Mouse (Mus musculus) forebrain, embryonic 15.5 days (tissue): ENCODE results near the gene Nim1k. TPM values are rescaled to one million over a fixed set of nuclear protein-coding genes. Genes with fewer than 3 reads are reported as not detected.

Experiments used
- ATAC-seq: fragments of 200-750 bp; cut with Nextera tagmentation; replicated peaks from 2 replicates; pipeline ENCODE4 v1.8.0; 2017; ENCODE audit warnings: mild to moderate bottlenecking, moderate TSS enrichment, moderate library complexity
- H3K27ac ChIP-seq: fragments of 300-500 bp; sonication (generic); replicated peaks from 2 replicates; pipeline ENCODE4 v1.5.1; 2015; ENCODE audit warnings: mild to moderate bottlenecking, inconsistent platforms
- H3K27me3 ChIP-seq: fragments of 300-500 bp; sonication (generic); 2 replicates; pipeline ENCODE4 v1.6.1; 2015; ENCODE audit warnings: inconsistent platforms
- H3K36me3 ChIP-seq: fragments of 300-500 bp; sonication (generic); 2 replicates; pipeline ENCODE4 v1.6.1; 2015; ENCODE audit warnings: mild to moderate bottlenecking, inconsistent platforms
- H3K4me1 ChIP-seq: fragments of 300-500 bp; sonication (generic); 2 replicates; pipeline ENCODE4 v1.6.1; 2015; ENCODE audit warnings: inconsistent platforms
- H3K4me2 ChIP-seq: fragments of 300-500 bp; sonication (generic); replicated peaks from 2 replicates; pipeline ENCODE4 v1.6.1; 2015; ENCODE audit warnings: mild to moderate bottlenecking, inconsistent platforms
- H3K4me3 ChIP-seq: fragments of 300-500 bp; sonication (generic); 2 replicates; pipeline ENCODE4 v1.5.1; 2015; ENCODE audit warnings: mild to moderate bottlenecking, inconsistent platforms
- H3K9ac ChIP-seq: fragments of 300-500 bp; sonication (generic); replicated peaks from 2 replicates; pipeline ENCODE4 v1.6.1; 2015; ENCODE audit warnings: mild to moderate bottlenecking, inconsistent platforms
- H3K9me3 ChIP-seq: fragments of 300-500 bp; sonication (generic); 2 replicates; pipeline ENCODE4 v1.6.1; 2016; ENCODE audit warnings: inconsistent platforms
- WGBS: fragments of 180-500 bp; shearing (Covaris S2); methylation state at CpG from one replicate; pipeline ENCODE4 v1.1.7; 2015; ENCODE audit warnings: mixed read lengths; 5-methylcytosine and 5-hydroxymethylcytosine counted together
- polyA plus RNA-seq: library from polyadenylated mRNA; unstranded; fragments of >200 nt; fragmentation: Nextera tagmentation; extraction: Ambion mirVana; gene quantifications from 2 replicates; pipeline ENCODE4 v1.2.1, GENCODE M21; 2015

Nim1k gene
- polyA plus RNA-seq, 1 experiment from 2014 or later, result 7.3 TPM

DNA sequence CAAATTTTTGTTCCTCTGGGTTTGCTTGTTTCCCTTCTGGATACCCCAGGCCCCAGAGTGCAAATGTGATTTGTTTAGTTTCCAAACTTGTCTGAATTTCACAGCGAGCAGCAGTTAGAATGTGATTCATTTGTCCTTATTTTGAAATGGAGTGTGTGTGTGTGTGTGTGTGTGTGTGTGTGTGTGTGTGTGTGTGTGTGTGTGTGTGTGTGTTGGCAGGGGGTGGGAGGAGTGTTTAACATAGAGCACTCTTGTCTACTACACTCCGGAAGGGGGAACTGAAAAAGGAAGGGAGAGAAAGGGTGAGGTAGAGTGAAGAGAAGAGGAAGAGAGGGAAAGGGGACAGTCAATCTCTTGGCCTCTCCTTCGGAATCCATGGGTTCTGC, 1.1 kb downstream of the Nim1k start:
- Histone ChIP-seq H3K27me3 (no peaks in the 10 kb centered on the region), H3K4me1 (peaks cover 30% of the 10 kb centered on the region), H3K27ac (peak overlapping the region; percentile 85), H3K9ac (0 out of 2 replicates have a peak overlapping the region, but pooled peaks have one; percentile 76), H3K4me3 (peak overlapping the region; percentile 64), H3K9me3 (no peaks in the 10 kb centered on the region), H3K36me3 (0 out of 2 replicates have a peak, but pooled peaks cover 4% of the 10 kb centered on the region), H3K4me2 (peak overlapping the region; percentile 86)
- 8% methylated on average over 3 of the region's 3 CpGs for WGBS
- ATAC-seq, result 0 out of 2 replicates have a peak, but pooled peaks have one; percentile 14

DNA sequence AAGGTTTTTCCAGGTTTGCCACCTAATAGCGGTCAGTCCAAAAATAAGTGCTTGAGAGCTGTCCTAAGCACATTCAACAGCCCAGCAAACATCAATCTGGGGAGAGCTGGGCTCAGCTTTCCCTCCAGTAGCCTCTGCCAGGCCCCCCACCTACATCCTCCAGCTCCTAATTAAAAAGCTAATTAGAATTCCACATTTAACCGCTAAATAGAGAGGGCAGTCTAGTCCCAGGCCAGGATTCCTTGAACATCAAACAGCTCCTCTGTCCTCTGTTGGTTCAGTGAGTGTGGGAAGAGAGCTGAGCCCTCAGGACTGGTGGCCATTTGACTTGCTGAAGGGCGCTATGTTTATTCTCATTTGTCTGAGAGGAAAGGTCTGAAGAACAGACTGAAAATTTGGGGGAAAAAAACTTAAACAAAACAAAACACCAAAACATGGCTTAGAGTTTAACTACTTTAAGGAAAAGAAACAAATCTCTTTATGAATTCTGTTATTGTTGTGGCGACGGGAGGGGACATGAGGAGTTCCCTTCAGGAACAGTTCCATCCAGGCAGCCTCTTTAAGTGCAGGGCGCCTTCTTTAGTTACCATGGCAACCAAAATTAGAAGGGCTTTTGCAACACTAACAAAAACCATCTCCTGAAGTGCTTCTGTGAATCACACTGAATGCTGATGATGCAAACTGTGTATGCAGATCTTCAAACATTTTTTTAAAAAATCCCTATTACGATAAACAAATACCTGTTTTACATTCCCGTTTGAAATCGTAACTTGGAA, 1.6 kb downstream of the Nim1k start:
- peak overlapping the region; percentile 86; the same call in 1 of the 2 replicates for H3K4me2 ChIP-seq
- H3K4me3 ChIP-seq, result peak overlapping the region; percentile 64
- H3K4me1 ChIP-seq, result peaks cover 30% of the 10 kb centered on the region
- peak; percentile 57 for ATAC-seq
- H3K27ac ChIP-seq, result peak overlapping the region; percentile 85
- H3K9me3 ChIP-seq, result no peaks in the 10 kb centered on the region
- no peaks in the 10 kb centered on the region for H3K27me3 ChIP-seq
- no peak overlapping the region for H3K9ac ChIP-seq
- WGBS, result 10% methylated on average over 9 of the region's 9 CpGs
- no peaks in the 10 kb centered on the region for H3K36me3 ChIP-seq

DNA sequence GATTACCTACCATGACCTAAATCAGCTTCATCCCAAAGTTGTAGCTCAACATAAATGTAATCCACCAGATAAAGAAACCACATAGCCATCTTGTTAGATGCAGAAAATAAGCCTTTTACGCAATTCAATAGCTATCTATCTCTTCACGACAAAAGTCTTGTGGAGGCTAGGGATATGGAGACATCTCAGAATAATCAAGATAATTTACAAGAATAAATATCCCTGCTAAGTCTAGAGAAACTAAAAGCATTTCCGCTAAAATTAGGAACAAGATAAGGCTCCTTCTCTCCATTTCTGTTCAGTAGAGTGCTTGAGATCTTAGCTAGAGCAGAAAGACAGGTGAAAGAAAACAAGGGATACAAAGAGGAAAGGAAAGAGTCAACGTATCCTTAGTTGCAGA, 8.8 kb downstream of the Nim1k start:
- no peaks in the 10 kb centered on the region for H3K27me3 ChIP-seq
- H3K27ac ChIP-seq, result no peak overlapping the region
- ATAC-seq, result no peak
- H3K9me3 ChIP-seq, result no peaks in the 10 kb centered on the region
- peaks cover 2% of the 10 kb centered on the region for H3K4me1 ChIP-seq
- H3K4me3 ChIP-seq, result no peak overlapping the region
- H3K4me2 ChIP-seq, result no peak overlapping the region
- H3K36me3 ChIP-seq, result no peaks in the 10 kb centered on the region
- no peak overlapping the region for H3K9ac ChIP-seq
- WGBS, result 89% methylated on average over 4 of the region's 4 CpGs

DNA sequence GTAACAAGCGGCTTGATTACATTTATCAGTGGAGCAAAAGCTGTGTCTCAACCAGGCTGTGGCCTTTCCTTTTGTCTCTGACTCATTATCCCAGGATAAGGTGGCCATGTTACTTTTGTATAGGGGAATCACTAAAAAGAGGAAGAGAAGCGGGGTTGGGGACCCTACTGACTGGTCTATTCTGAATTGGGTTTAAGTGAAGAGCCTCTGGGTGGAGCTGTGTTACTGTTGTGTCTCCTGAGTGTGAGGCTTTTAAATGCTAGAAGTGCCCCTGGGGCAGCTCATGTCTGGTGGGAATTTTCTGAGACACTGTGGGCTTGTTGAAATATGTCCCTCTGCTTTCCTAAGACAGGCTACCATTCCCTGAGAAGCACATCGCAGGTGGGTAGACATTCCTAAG, 12.2 kb downstream of the Nim1k start:
- no peak for ATAC-seq
- H3K9ac ChIP-seq, result no peak overlapping the region
- 64% methylated on average over 3 of the region's 3 CpGs for WGBS

DNA sequence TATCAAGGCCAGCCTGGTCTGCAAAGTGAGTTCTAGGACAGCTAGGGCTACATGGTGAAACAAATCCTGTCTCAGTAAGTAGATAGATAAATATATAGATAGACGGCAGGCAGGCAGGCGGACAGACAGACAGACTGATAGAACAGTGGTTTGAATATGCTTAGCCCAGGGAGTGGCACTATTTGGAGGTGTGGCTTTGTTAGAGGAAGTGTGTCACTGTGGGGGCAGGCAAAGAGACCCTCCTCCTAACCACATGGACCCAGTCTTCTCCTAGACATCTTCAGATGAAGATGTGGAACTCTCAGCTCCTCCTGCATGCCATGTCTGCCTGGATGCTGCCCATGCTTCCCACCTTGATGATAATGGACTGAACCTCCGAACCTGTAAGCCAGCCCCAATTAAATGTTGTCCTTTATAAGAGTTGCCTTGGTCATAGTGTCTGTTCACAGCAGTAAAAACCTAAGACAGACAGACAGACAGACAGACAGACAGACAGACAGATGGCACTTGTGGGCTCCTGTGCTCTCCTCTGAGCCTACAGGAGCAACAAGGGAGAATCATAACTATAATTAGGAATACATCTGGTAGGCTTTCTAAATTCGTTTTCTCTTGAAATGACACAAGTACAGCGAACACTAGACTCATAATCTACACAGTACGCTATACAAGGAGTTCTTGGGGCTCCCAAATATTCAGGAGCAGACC, 12.8 kb downstream of the Nim1k start:
- H3K27ac ChIP-seq, result no peak overlapping the region
- no peaks in the 10 kb centered on the region for H3K9me3 ChIP-seq
- H3K4me2 ChIP-seq, result no peak overlapping the region
- no peaks in the 10 kb centered on the region for H3K27me3 ChIP-seq
- H3K36me3 ChIP-seq, result no peaks in the 10 kb centered on the region
- ATAC-seq, result no peak
- no peak overlapping the region for H3K4me3 ChIP-seq
- peaks cover 12% of the 10 kb centered on the region for H3K4me1 ChIP-seq
- no peak overlapping the region for H3K9ac ChIP-seq
- WGBS, result 84% methylated on average over 6 of the region's 6 CpGs

More for the DNA sequence above, 12.2 kb downstream of the Nim1k start:
- no peaks in the 10 kb centered on the region for H3K27me3 ChIP-seq
- H3K4me2 ChIP-seq, result no peak overlapping the region
- no peaks in the 10 kb centered on the region for H3K36me3 ChIP-seq
- H3K9me3 ChIP-seq, result no peaks in the 10 kb centered on the region
- no peak overlapping the region for H3K4me3 ChIP-seq
- H3K4me1 ChIP-seq, result peaks cover 12% of the 10 kb centered on the region
- no peak overlapping the region for H3K27ac ChIP-seq

DNA sequence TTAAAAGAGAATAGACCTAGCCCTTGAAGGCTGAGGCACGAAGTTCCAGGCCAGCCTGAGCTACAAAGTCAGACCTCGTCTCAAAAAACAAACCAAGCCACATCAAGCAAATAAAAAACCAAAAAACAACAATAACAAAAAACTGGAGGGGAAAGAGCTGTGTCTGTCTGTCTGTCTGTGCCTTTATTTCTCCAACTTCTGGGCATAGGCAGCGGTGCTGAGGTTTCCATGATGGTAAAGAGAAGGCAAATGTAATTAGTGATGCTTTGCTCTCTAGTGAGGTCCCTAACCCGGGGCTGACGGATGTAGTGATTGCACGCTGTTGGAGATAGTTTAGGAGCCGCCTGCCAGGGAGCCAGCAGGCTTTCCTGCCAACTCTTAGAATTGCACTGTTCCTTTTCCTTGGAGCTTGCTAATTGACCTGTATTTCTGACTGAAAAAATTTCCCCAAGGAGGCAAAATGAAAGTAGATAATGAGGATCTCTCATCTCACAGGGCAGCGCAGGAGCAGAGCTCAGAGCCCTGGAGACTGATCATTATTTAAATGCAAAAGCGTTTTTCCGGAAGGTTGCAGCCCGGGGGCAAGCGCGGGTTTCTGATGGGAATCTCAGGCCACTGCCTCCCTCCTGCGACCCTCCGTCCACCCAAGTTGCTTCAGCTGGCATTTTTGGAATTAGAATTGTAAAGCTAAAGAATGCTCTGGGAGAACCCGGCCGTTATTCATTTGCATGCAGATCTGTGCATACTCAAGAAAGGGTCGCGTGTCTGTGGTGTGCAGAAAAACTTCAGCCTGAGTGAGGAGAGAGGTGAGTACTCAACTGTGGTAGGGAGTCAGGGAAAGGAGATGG, 14.1 kb downstream of the Nim1k start:
- peak overlapping the region; percentile 68; the same call in 1 of the 2 replicates for H3K27ac ChIP-seq
- H3K4me1 ChIP-seq, result peaks cover 12% of the 10 kb centered on the region
- no peaks in the 10 kb centered on the region for H3K36me3 ChIP-seq
- H3K4me2 ChIP-seq, result peak overlapping the region; percentile 49
- H3K4me3 ChIP-seq, result peak overlapping the region; percentile 26
- 1% methylated on average over 19 of the region's 19 CpGs for WGBS
- no peaks in the 10 kb centered on the region for H3K9me3 ChIP-seq
- peak; percentile 75 for ATAC-seq
- no peaks in the 10 kb centered on the region for H3K27me3 ChIP-seq
- peak overlapping the region; percentile 31; the same call in 1 of the 2 replicates for H3K9ac ChIP-seq

DNA sequence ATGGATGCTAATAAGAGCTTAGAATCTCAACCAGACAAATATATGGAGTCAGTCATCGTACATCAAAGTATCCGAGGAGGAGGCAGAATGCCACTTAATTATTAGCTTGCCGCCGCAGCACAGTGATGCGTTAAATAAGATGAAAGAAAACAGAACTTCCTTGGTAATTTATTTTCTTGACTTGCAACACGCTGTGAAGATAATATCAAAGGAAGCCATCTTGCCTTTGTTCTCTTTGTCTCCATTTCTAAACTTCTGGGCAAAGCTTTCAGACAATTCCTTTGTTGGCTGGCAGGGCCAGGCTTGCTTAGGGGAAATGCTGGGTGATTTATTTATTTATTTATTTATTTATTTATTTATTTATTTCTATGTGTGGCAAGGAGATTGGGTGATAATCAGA, 24.2 kb downstream of the Nim1k start:
- H3K4me2 ChIP-seq, result no peak overlapping the region
- H3K27ac ChIP-seq, result no peak overlapping the region
- no peak overlapping the region for H3K4me3 ChIP-seq
- ATAC-seq, result 0 out of 2 replicates have a peak, but pooled peaks have one; percentile 37
- WGBS, result 27% methylated on average over 6 of the region's 6 CpGs
- H3K9me3 ChIP-seq, result no peaks in the 10 kb centered on the region
- H3K27me3 ChIP-seq, result no peaks in the 10 kb centered on the region
- H3K4me1 ChIP-seq, result no peaks in the 10 kb centered on the region; the same call in 1 of the 2 replicates
- H3K36me3 ChIP-seq, result no peaks in the 10 kb centered on the region
- no peak overlapping the region for H3K9ac ChIP-seq

DNA sequence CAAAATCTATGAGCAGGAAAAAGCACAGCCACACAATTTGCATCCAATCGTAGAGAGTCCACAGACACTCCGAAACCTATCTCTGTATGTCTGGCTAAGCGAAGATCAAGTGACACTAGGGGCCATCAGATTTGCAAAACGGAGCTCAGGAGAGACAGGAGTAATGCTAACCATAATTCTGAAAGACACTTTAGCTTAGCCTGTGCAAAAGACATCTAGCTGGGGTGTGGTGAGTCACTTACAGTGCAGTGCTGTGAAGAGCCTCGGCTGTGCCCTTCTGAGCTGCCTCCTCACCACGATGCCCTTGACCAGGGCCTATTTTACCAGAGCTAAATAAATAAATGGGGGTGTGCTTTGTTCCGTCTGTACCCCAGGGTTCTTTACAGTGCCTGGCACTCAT, 26.3 kb downstream of the Nim1k start:
- WGBS, result 93% methylated on average over 7 of the region's 7 CpGs
- Histone ChIP-seq H3K27me3 (no peaks in the 10 kb centered on the region), H3K4me2 (no peak overlapping the region), H3K36me3 (no peaks in the 10 kb centered on the region), H3K9me3 (no peaks in the 10 kb centered on the region), H3K4me1 (no peaks in the 10 kb centered on the region; the same call in 1 of the 2 replicates), H3K9ac (no peak overlapping the region), H3K27ac (no peak overlapping the region), H3K4me3 (no peak overlapping the region)
- ATAC-seq, result no peak

DNA sequence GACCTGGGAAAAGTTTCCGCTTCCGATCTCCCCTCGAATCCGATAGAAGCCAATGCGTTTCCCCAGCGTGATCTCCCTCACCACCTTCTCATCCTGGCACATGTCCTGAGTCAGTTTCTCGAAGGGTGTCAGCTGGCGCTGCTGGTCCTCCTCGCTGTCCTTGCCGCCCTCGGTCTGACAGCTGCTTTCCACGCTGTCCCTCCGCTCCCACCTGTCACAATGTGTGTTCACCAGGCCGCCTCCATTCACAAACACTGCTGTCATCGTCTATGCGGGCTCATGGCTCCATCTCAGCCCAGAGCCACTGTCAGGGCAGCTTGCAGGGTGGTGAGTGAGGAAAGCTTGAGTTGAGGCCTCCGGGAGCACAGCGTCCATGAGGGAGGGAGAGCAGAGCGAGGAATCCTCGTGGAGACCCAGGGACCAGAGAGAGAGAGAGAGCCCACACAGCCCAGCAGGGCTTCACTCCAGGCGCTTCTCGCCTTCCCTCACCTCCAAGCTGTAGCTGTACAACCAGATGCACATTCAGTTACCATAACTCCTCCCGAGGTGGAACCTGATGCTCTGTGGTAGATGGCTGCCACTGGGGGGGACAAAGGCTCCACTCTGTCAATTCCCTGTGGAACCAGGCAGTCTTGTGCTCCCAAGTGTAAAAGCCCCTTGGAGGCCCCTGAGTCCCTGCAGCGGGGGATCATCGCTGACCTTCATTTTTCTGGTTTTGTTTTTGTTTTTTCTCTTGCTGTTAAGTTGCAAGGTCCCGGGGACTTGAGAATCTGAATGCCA, 27.9 kb downstream of the Nim1k start:
- 67% methylated on average over 26 of the region's 26 CpGs for WGBS
- no peaks in the 10 kb centered on the region for H3K9me3 ChIP-seq
- H3K4me1 ChIP-seq, result no peaks in the 10 kb centered on the region; the same call in 1 of the 2 replicates
- ATAC-seq, result no peak
- H3K4me2 ChIP-seq, result no peak overlapping the region
- H3K9ac ChIP-seq, result no peak overlapping the region
- H3K27ac ChIP-seq, result no peak overlapping the region
- no peaks in the 10 kb centered on the region for H3K36me3 ChIP-seq
- H3K4me3 ChIP-seq, result no peak overlapping the region
- H3K27me3 ChIP-seq, result no peaks in the 10 kb centered on the region

DNA sequence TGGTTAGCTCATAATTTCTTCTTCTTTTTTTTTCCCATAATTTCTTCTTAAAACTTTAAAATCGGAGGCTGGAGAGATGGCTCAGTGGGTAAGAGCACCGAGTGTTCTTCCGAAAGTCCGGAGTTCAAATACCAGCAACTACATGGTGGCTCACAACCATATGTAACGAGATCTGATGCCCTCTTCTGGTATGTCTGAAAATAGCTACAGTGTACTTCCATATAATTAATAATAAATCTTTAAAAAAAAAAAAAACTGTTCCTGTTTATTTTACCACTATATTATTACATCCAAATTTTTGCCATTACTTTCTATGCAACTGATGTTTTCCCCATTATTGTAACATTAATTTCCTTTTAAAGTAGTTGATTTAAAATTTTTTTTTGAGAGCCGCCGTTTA, 31.1 kb downstream of the Nim1k start:
- Histone ChIP-seq H3K9me3 (no peaks in the 10 kb centered on the region), H3K4me3 (no peak overlapping the region), H3K36me3 (no peaks in the 10 kb centered on the region), H3K27ac (no peak overlapping the region), H3K27me3 (no peaks in the 10 kb centered on the region), H3K4me2 (no peak overlapping the region), H3K4me1 (no peaks in the 10 kb centered on the region), H3K9ac (no peak overlapping the region)
- 88% methylated on average over 7 of the region's 7 CpGs for WGBS
- no peak for ATAC-seq

DNA sequence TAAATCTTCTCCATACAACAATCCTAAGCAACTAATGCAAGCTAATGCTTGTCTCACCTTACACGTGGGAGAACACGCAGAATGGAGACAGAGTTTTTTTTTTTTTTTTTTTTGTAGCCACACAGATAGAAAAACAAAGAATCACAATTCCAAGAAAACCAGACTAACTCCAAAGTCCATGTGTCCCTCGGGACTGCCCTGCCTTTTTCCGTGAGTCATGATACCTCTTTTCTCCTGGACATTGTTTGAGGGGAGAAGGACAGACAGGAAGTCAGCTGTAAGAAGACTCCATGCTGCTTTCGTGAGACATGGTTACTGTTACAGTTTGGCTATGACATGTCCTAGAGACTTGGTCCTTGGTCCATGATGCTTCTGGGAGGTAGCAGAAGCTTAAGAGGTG, 32.3 kb downstream of the Nim1k start:
- Histone ChIP-seq H3K27ac (no peak overlapping the region), H3K9me3 (no peaks in the 10 kb centered on the region), H3K4me2 (no peak overlapping the region), H3K4me1 (no peaks in the 10 kb centered on the region), H3K27me3 (no peaks in the 10 kb centered on the region), H3K36me3 (no peaks in the 10 kb centered on the region), H3K4me3 (no peak overlapping the region), H3K9ac (no peak overlapping the region)
- ATAC-seq, result no peak
- 87% methylated on average over 5 of the region's 5 CpGs for WGBS
